Mouse (Mus musculus) left cerebral cortex, adult 8-10 months (tissue): ENCODE data around the gene Six1. TPM values are rescaled to one million over a fixed set of nuclear protein-coding genes. Genes with fewer than 3 reads are reported as not detected.

Experiments used
- DNase-seq, 2 experiments: peaks; one replicate each; pipeline ENCODE4 v3.0.0; 2022; ENCODE audit warnings: low spot score in 2 of 2
- total RNA-seq, 4 experiments: library from RNA; stranded (reverse); gene quantifications; 2 replicates each; pipeline ENCODE4 v1.2.4; 2022

The Six1 gene
- total RNA-seq, 4 experiments from 2014 or later: 0.25 to 0.70 (median 0.65) TPM; not detected in 1

DNA sequence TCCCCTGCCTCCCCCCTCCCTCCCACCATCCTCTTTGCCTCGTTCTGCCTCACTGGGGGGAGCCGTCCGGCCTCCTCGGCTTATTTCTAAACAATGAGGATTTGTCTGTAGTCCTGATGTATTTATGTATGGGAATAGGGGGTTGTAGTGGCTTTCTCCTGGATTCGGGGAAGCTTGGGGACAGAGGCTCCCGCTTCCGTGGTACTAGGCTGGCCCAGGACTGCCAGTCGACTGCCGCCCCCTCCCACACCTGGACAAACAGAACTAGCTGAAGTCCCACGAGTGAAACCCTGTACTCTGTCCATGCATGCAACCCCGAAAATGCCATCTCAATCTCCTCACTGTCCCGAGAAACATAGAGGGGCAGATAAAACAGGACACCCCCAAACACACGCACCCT lies 3.4 kb downstream of the Six1 start:
- no peak for DNase-seq

- DNase-seq: no peak
Observed at GRCm38 (mm10) chr12:73049520-73050225, 4.0 kb downstream of the Six1 start.

DNA sequence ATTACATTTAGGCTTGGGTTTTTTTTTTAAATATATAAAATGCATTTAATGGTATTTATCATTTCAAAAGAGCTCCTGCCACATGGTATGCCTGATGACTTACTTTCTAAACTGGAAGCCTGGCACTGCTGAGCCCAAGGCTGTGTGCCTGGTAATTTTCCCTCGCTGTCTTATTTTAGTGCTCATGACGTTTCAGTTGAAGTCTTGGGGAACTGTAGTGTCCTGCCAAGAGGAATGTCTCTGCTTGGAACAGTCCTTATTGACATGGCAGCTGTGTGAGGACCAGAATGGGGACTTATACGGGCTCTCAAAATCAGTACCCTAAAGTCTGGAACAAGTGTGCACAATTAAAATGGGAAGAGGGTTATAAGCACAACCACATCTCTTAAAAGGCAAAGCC lies 5.2 kb downstream of the Six1 start:
- no peak for DNase-seq

DNA sequence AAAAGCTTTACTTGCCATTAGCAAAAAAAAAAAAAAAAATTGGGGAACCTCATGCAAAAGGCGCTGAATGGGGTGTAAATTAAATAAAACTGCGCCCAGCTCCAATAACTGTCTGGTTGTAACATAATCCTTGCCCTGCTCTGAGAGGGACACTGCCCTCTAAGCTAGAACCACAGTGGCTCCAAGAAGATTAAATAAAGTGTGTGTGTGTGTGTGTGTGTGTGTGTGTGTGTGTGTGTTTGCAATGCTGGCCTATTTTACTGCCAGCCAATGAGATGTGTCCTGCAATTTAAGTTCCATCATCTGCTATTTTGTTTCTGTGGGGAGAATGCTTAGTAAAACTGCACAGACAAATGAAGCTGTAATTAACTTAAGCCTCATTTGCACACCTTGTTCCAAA lies 6.1 kb downstream of the Six1 start:
- no peak for DNase-seq

DNA sequence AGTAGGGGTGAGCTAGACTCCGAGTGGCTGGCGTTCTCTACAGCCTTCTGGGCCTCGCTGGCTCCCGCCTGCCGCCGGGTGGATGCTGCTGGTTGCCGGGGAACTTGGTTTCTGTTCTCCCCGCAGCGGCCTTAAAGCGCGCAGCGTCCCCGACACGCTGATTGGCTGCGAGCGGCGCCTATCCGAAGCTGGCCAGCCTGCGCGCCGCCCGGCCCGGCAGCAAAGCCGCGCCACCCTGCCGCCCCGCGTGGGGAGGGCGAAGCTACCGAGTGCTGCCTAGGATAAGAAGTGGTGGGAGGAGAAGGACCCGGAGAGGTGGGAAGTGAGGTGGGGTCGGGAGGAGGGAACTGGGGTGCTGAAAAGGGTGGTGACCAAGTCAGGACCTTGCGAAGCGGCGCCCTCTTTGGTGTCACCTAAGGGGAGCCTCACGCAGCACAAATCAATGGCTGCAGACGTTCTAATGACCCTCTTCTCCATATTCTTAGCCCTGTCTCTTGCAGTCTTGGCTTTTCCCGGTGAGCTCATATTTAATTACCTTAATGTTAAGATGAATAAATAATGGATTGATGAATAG lies 7.0 kb downstream of the Six1 start:
- no peak for DNase-seq

GRCm38 (mm10) chr12:73045724-73046606 lies 7.7 kb downstream of the Six1 start:
- DNase-seq: no peak

DNA sequence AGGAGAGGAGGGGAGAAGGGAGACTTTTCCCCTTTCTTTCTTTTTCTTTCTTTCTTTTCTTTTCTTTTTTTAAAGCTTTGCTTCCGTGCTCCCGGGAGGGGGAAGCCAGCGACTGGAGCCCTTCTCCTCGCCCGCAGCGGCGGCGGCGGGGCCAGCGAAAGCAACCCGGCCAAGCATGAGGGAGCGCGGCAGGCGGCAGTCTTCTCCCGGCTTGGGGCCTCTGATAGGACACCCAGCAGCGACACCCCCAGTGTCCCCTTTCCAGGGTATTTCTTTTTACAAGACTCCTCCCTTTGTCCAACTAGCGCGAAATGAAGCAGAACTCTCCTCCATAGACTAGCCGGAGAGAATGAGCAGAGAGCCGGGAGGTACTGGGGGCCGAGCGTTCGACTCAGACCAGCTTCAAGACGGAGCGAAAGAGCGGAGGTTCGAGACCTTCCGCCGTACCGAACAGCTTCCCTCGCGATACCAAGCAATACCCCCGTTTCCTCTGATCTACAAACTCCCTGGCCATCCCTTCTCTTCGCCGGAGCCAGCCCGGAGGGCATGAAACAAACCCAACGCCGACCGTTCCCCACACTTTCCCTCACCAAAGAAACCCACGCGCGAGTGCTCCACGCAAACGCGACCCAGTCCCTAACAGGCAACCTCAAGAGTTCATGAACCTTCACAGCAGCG lies 8.5 kb downstream of the Six1 start:
- DNase-seq: no peak

- DNase-seq: no peak
Observed at GRCm38 (mm10) chr12:73044221-73045045, 9.3 kb downstream of the Six1 start.

DNA sequence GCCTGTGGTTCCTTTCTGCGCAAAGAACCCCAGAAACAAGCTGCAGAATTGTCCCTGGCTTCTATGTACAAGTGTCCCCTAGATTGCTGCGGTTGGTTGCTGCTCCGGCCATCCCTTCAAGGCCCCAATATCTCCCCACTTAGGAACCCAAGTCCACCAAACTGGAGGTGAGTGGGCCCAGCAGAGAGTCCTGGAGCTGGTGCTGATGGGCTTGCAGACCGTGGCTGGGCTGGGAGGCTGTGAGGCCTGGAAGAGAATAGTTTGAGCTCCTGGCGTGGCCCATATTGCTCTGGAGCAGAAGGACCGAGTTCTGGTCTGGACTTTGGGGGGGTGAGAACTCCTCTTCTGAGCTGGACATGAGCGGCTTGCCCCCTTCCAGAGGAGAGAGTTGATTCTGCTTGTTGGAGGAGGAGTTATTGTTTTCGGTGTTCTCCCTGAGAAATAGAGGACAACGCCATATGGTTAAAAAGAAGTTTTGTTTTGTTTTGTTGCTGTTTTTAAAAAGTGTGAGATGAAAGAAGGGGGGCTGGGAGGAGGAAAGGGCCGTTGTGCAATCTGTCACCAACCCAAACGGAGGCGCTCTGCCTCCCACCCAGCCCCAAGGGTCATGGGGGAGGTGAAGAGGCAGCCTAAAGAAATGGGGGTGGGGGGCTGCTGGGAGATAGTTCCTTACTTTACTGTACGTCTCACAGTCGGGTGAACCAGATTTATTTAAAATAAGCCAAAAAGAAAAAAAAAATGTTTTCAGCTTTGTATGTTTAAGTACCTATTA lies 10.1 kb downstream of the Six1 start:
- DNase-seq: no peak

- DNase-seq: no peak
Observed at GRCm38 (mm10) chr12:73042903-73043302, 10.8 kb downstream of the Six1 start.

DNA sequence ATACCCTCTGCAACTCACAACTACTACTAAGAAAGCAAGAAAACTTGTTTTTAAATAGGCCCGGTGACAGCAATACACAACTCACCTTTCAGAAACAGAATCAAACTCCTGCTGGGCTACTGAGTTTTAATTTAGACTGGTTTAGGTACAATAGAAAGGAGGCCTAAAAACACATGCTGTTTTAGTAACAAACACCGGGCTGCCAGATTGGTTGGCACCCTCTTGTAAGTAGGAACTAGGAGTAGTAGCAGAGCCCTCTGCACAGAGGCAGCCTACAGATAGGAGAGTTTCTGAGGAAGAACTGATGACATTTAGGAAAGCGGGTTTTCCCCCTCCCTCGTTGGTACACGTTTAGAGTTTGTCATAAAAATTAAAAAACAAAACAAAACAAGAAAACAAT lies 11.3 kb downstream of the Six1 start:
- no peak for DNase-seq

- no peak for DNase-seq
Observed at GRCm38 (mm10) chr12:73041256-73041630, 12.4 kb downstream of the Six1 start.

GRCm38 (mm10) chr12:73040563-73041255 lies 13.0 kb downstream of the Six1 start:
- DNase-seq: no peak

DNA sequence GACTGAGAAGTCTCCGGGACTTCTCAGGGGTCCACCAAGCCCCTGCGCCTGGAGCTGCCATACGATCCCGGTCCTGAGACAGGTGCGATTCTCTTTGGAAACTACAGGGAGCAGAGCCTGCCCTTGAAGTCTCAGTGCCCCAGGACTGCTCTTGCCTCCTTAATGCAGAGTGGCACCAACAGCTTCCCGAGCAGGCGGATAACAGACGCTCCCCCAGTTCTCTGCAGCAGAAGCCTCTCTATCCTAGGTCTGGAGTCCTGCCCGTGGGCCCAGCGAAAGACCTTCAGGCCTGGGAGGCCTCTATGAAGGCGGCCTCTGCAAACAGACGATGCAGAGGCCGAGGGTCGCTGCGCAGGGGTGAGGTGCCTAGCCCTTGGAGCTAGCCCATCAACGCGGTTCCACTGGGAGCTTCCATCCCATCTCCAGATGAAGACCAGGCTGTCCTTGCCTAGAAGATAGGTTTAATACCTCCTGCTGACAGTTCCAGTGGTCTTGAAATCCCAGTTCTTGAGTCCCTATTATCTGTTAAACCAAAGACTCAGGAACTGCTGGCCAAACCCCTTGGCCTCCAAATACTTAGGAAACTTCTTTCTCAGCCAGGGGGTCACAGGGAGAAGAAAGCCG lies 13.6 kb downstream of the Six1 start:
- no peak for DNase-seq

DNA sequence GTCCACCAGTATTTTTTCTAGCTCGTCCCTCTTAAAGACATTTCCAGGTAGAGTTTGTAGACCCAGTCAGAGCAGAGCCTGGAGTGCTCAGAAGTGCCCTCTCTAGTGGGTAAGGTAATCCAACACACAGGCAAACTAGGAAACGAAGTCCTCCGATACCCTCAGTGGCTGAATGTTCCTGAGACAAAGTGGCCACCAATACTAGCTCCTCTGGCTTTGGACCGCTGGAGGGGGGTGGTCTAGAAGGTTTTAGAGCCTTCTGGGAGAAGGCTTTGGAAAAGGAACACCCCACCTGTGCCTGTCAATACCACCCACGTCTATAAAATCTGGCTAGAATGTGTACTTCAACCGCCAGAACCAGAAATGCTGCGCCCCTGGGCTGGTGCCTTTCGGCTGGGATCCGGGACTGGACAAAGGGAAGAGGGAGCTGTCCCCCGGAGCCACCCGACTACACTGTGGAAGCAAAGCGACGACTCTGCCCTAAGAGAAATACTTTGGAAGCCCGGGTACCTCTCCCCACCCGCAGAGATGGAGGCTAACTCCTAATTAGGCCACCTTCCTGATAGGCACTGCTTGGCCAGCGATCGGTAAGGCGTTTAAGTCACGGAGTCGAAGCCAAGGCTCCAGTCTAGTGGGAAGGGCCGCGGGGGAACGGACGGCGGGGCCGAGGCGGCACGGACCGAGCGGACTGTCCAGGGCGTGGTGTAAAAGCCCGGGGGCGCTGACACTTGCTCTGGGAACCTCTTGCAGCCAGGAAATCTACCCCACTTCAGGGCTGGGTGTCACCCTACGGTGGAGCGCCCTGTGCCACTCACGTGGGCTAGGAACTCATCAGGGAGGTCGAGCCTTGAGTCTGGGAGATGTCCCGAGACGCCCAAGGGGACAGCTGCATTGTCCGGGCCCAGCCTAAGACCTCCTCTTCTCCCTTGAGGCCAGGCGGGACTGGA lies 14.4 kb downstream of the Six1 start:
- no peak for DNase-seq

GRCm38 (mm10) chr12:73038441-73038991 lies 15.2 kb downstream of the Six1 start:
- DNase-seq: no peak

DNA sequence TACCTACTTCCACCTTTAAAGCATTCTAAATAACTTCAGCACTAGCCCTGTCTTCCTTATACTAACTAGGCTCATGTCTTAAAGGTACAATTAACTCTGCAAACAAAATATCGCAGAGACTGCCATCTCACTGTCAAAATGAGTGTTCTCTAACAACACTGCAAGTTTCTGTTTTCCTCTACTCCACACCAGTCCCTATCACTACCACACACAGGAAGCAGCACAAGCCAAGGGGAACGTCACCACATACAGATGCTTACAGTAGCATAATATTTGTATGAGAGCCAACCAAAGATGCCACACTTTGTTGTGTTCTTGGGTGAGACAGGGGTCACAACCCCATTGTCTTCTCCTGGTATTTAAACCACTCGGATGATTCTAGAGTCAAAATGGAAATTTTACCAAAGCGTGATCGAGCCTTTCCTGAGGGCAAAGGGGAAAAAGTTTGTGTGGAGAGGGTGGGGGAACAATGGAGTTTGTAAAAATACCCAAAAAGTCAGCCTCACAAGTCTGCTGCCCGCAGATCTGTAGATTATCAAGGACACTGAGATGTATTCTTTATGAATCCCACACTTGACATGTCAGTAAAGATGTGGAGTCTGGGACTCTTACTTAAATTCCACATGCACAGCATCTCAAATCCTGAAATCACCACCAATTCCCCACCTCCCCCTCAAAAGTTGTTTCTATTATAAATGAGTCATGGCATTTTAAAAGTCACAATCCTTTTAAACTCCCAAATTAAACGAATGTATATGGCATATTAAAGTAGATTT lies 16.1 kb downstream of the Six1 start:
- no peak for DNase-seq
